Comparison of ENCODE assay signal across 8 mouse cellular contexts in the genomic region with DNA sequence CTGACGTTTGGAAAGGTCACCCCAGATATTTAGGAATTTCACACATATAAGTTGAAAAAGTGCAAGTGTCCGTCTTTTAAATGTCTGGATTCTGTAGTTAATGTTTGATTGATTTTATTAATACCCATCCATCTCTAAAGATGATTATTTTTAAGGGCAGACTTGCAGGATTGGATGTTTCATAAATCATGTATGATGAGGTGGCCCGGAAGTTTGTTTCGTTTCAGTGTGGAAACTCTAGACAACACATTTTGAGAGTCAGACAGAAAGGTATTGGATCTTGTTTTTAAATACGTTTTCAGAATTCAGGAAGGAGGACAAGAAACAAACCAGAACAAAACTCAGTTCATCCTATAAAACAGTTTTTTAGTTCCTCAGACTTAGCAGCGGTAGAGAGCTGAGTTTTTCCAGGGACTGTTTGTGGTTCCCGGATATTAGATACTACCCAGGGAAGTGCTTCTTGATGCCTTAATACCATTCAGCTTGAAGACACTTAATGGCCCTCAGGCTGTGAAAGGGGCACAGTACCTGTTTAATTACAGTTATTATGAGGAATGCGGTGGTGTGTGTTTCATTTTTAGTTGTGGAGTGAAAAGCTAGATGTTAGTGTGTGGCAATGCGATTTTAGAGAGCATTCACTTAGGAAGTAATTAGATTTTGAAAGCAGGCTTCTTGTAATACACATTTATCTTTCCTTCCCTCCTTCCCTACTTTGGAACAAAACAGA. TPM values are rescaled to one million over a fixed set of nuclear protein-coding genes. Genes with fewer than 3 reads are reported as not detected.
DNase-seq lines count a peak whose midpoint lies in the region; ATAC-seq lines count a peak whose summit lies in the region.

No protein-coding gene starts in this region.

- H3K4me2 ChIP-seq in kidney, embryonic 15.5 days: peak overlapping the region; percentile 76
- peak overlapping the region; percentile 74 for H3K4me2 ChIP-seq in hindbrain, embryonic 13.5 days
- peak overlapping the region; percentile 78 for H3K4me2 ChIP-seq in midbrain, embryonic 15.5 days

- no peaks in the 10 kb centered on the region for H3K27me3 ChIP-seq in kidney, embryonic 15.5 days
- H3K27me3 ChIP-seq in hindbrain, embryonic 13.5 days: peaks cover 23% of the 10 kb centered on the region
- H3K27me3 ChIP-seq in midbrain, embryonic 15.5 days (replicated peaks): peaks cover 4% of the 10 kb centered on the region; the same call in 1 of the 2 replicates

- no peaks in the 10 kb centered on the region for H3K9me3 ChIP-seq in kidney, embryonic 15.5 days (replicated peaks)
- no peaks in the 10 kb centered on the region for H3K9me3 ChIP-seq in hindbrain, embryonic 13.5 days
- H3K9me3 ChIP-seq in midbrain, embryonic 15.5 days: no peaks in the 10 kb centered on the region

- peaks cover 28% of the 10 kb centered on the region for H3K4me1 ChIP-seq in kidney, embryonic 15.5 days
- peaks cover 38% of the 10 kb centered on the region for H3K4me1 ChIP-seq in hindbrain, embryonic 13.5 days (replicated peaks)
- peaks cover 29% of the 10 kb centered on the region for H3K4me1 ChIP-seq in midbrain, embryonic 15.5 days

- peak overlapping the region; percentile 97 for H3K9ac ChIP-seq in kidney, embryonic 15.5 days
- H3K9ac ChIP-seq in hindbrain, embryonic 13.5 days: peak overlapping the region; percentile 94
- peak overlapping the region; percentile 92 for H3K9ac ChIP-seq in midbrain, embryonic 15.5 days

- intact Hi-C loops in gastrocnemius, postnatal 14 days (cut with DNase I; ENCODE audit: low total_unique reads): no loop called here

- peaks cover 11% of the 10 kb centered on the region for H3K36me3 ChIP-seq in kidney, embryonic 15.5 days
- H3K36me3 ChIP-seq in hindbrain, embryonic 13.5 days: no peaks in the 10 kb centered on the region
- H3K36me3 ChIP-seq in midbrain, embryonic 15.5 days (replicated peaks): no peaks in the 10 kb centered on the region

- no peak for ATAC-seq in kidney, embryonic 15.5 days (replicated peaks; ENCODE audit: low FRiP score)
- no peak for ATAC-seq in hindbrain, embryonic 13.5 days (ENCODE audit: low FRiP score)
- ATAC-seq in midbrain, embryonic 15.5 days (replicated peaks): no peak

- 6% methylated on average over 9 of the region's 9 CpGs for WGBS in kidney, embryonic 15.5 days
- WGBS in hindbrain, embryonic 13.5 days: 23% methylated on average over 9 of the region's 9 CpGs
- 18% methylated on average over 9 of the region's 9 CpGs for WGBS in midbrain, embryonic 15.5 days

- H3K4me3 ChIP-seq in kidney, embryonic 15.5 days (replicated peaks): peak overlapping the region; percentile 100
- peak overlapping the region; percentile 99 for H3K4me3 ChIP-seq in hindbrain, embryonic 13.5 days
- peak overlapping the region; percentile 91 for H3K4me3 ChIP-seq in midbrain, embryonic 15.5 days

- DNase-seq in kidney, adult 8-10 months: no peak
- DNase-seq in NIH3T3 (ENCODE audit: low read depth): peak; percentile 42
- no peak for DNase-seq in urinary bladder, postnatal 36 days (ENCODE audit: low spot score in 2 of 2)
- DNase-seq in spleen, postnatal 4 days (ENCODE audit: low spot score in 2 of 2): no peak
- DNase-seq in gastrocnemius, postnatal 14 days: no peak

- no peak overlapping the region for H3K27ac ChIP-seq in kidney, embryonic 15.5 days
- no peak overlapping the region for H3K27ac ChIP-seq in hindbrain, embryonic 13.5 days
- H3K27ac ChIP-seq in midbrain, embryonic 15.5 days: no peak overlapping the region

RNA-seq across cellular contexts. Expression of a gene that starts 1.1 kb away (rescaled TPM):
- polyA plus RNA-seq in kidney, embryonic 15.5 days (2015; fragmentation: Nextera tagmentation; extraction: Ambion mirVana): 1.2 TPM in 1 of 2 replicates, not detected in the other
- not detected in 2 replicates for polyA plus RNA-seq in hindbrain, embryonic 13.5 days (2015; fragmentation: Nextera tagmentation; extraction: Ambion mirVana)
- 1.1 TPM in 2 replicates for polyA plus RNA-seq in midbrain, embryonic 15.5 days (2015; fragmentation: Nextera tagmentation; extraction: Ambion mirVana)
- total RNA-seq in gastrocnemius, postnatal 14 days (2021): not detected

RNA-seq across cellular contexts. Expression of a gene that starts 1.6 kb away (rescaled TPM):
- polyA plus RNA-seq in kidney, embryonic 15.5 days (2015; fragmentation: Nextera tagmentation; extraction: Ambion mirVana): 84.5 and 90.9 TPM in 2 replicates
- 67.1 and 75.1 TPM in 2 replicates for polyA plus RNA-seq in hindbrain, embryonic 13.5 days (2015; fragmentation: Nextera tagmentation; extraction: Ambion mirVana)
- 62.6 and 64.8 TPM in 2 replicates for polyA plus RNA-seq in midbrain, embryonic 15.5 days (2015; fragmentation: Nextera tagmentation; extraction: Ambion mirVana)
- 10 to 100 TPM; 59.5 to 59.7 TPM for total RNA-seq in gastrocnemius, postnatal 14 days (2021)
